Mouse (Mus musculus) testis, adult 2 months (tissue): ENCODE measurements around the gene Col23a1.

Source experiments
- CTCF ChIP-seq: fragments of 200-500 bp; IDR thresholded peaks from 2 replicates; pipeline ENCODE4 v1.5.1; 2012; ENCODE audit warnings: low read depth, mild to moderate bottlenecking, inconsistent platforms, low read length, moderate library complexity; ENCODE audit not compliant: control insufficient read depth, insufficient read depth, insufficient replicate concordance
- POLR2A ChIP-seq: fragments of 200-500 bp; IDR thresholded peaks from 2 replicates; pipeline ENCODE4 v1.6.1; 2012; ENCODE audit warnings: low read depth, mild to moderate bottlenecking, inconsistent platforms, low read length, moderate library complexity; ENCODE audit not compliant: control insufficient read depth

DNA sequence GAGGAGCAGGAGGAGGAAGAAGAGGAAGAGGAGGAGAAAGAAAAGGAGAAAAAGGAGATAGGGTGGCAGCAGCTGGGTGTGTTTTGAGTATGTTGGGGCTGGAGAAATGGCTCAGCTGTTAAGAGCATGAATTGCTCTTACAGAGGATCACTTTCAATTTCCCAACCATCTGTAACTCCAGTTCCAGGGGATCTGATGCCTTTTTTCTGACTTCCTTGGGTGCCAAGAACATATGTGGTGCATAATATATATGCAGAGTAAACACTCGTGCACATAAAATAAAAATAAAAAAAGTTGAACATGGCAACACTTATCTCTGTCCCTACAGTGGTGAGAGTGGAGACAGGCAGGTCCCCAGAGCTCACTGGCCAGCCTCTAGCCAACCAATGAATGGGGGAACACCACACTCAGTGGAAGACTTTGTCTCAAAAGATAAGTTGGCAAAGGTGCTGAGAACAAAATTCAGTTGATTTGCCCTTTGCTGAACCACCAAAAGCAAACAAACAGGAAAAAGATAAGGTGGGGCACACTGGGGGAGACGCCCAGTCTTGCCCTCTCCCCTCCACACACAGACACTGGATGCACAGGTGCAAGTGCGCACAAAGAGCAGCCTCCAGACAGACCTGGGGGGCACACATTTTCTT lies 319.7 kb downstream of the Col23a1 start:
- no peak for TF ChIP-seq CTCF
- TF ChIP-seq POLR2A, result no peak
